Mouse (Mus musculus) liver, embryonic 11.5 days (tissue): ENCODE results near the gene Sorcs2. TPM values are rescaled to one million over a fixed set of nuclear protein-coding genes. Genes with fewer than 3 reads are reported as not detected.

ENCODE experiments used
- ATAC-seq: fragments of 200-750 bp; cut with Nextera tagmentation; replicated peaks from 2 replicates; pipeline ENCODE4 v1.8.0; 2017; ENCODE audit warnings: moderate number of reproducible peaks, mild to moderate bottlenecking, moderate TSS enrichment, moderate library complexity; ENCODE audit not compliant: low FRiP score
- DNase-seq: peaks from one replicate; pipeline ENCODE4 v3.0.0-alpha.2; 2017; ENCODE audit warnings: low spot score
- H3K27ac ChIP-seq: fragments of 300-500 bp; sonication (generic); 2 replicates; pipeline ENCODE4 v1.5.1; 2014; ENCODE audit warnings: mild to moderate bottlenecking, low read depth, low read length, control low read depth
- H3K27me3 ChIP-seq: fragments of 300-500 bp; sonication (generic); replicated peaks from 2 replicates; pipeline ENCODE4 v1.6.1; 2014; ENCODE audit warnings: low read length, mixed read lengths; ENCODE audit not compliant: control insufficient read depth, insufficient read depth
- H3K36me3 ChIP-seq: fragments of 300-500 bp; sonication (generic); 2 replicates; pipeline ENCODE4 v1.6.1; 2014; ENCODE audit warnings: mild to moderate bottlenecking, low read length, moderate library complexity, mixed read lengths; ENCODE audit not compliant: control insufficient read depth, insufficient read depth
- H3K4me1 ChIP-seq: fragments of 300-500 bp; sonication (generic); replicated peaks from 2 replicates; pipeline ENCODE4 v1.6.1; 2014; ENCODE audit warnings: low read length, mixed read lengths; ENCODE audit not compliant: control insufficient read depth, insufficient read depth
- H3K4me2 ChIP-seq: fragments of 300-500 bp; sonication (generic); 2 replicates; pipeline ENCODE4 v1.6.1; 2014; ENCODE audit warnings: mild to moderate bottlenecking, control low read depth, moderate library complexity
- H3K4me3 ChIP-seq: fragments of 300-500 bp; sonication (generic); 2 replicates; pipeline ENCODE4 v1.5.1; 2014; ENCODE audit warnings: low read depth, low read length, control low read depth
- H3K9ac ChIP-seq: fragments of 300-500 bp; sonication (generic); 2 replicates; pipeline ENCODE4 v1.6.1; 2014; ENCODE audit warnings: low read depth, low read length, control low read depth
- H3K9me3 ChIP-seq: fragments of 300-500 bp; sonication (generic); 2 replicates; pipeline ENCODE4 v1.6.1; 2016; ENCODE audit warnings: low read length, inconsistent platforms, mixed read lengths; ENCODE audit not compliant: control insufficient read depth
- WGBS: fragments of 180-500 bp; shearing (Covaris S2); extraction: QIAGEN DNeasy Blood & Tissue Kit; methylation state at CpG from one replicate; pipeline ENCODE4 v1.1.7; 2014; 5-methylcytosine and 5-hydroxymethylcytosine counted together
- microRNA-seq: library from miRNA; unstranded; fragments of <30 nt; microRNA quantifications from one replicate; pipeline ENCODE4, GENCODE M21; 2017; ENCODE audit warnings: borderline number of aligned reads
- polyA plus RNA-seq: library from polyadenylated mRNA; unstranded; fragments of >200 nt; fragmentation: Nextera tagmentation; extraction: Ambion mirVana; gene quantifications from 2 replicates; pipeline ENCODE4 v1.2.1, GENCODE M21; 2014

Sorcs2 gene
- polyA plus RNA-seq, 1 experiment from 2014 or later, result 2.2 TPM

DNA sequence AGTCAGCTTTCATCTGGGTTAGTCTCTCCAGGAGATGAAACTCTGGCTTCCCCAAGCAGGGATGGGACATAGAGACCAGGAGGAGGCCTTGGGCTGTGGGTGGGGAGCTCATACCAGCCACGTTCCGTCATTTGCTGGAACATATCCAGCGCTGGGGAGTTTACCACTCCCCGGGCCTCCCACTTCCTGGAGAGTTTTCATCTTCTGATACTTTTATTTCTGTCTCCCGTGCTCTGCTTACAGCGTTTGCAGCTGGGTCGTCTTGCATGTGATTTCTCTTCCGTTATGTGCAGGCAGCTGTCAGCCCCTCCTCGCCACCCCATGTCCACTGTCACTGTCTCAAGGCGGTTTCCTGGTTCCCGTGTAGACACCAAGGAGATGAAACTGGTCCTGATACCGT is 424.1 kb downstream of the Sorcs2 start:
- ATAC-seq (no peak), DNase-seq (peak; percentile 35)
- no peaks in the 10 kb centered on the region for H3K27me3 ChIP-seq
- H3K4me3 ChIP-seq, result no peak overlapping the region
- H3K27ac ChIP-seq, result no peak overlapping the region; the same call in 1 of the 2 replicates
- H3K36me3 ChIP-seq, result no peaks in the 10 kb centered on the region
- no peaks in the 10 kb centered on the region for H3K9me3 ChIP-seq
- no peak overlapping the region for H3K9ac ChIP-seq
- WGBS, result 63% methylated on average over 12 of the region's 12 CpGs
- H3K4me1 ChIP-seq, result 0 out of 2 replicates have a peak, but pooled peaks cover 2% of the 10 kb centered on the region
- no peak overlapping the region for H3K4me2 ChIP-seq

DNA sequence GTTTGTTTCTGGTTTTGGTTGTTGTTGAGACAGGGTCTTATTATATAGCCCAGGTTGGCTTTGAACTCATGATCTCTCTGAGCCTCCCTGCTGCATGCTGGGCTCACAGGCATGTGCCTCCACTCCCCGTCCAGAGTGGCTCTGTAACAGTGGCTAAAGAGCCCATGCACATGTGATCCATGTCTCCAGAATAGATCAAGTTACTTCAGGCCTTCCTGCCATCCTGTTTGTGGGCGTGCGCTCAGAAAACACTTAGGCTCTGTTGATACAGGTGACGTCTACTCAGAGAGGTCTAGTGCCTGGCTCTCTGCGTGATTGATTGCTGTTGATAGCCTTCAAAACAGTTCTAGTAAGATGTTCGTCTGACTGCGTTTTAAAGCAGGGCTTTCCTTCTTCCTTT is 425.2 kb downstream of the Sorcs2 start:
- Histone ChIP-seq H3K4me2 (no peak overlapping the region), H3K9ac (no peak overlapping the region), H3K9me3 (no peaks in the 10 kb centered on the region), H3K4me3 (no peak overlapping the region), H3K36me3 (no peaks in the 10 kb centered on the region), H3K27me3 (no peaks in the 10 kb centered on the region), H3K27ac (no peak overlapping the region), H3K4me1 (0 out of 2 replicates have a peak, but pooled peaks cover 2% of the 10 kb centered on the region)
- 70% methylated on average over 7 of the region's 7 CpGs for WGBS
- DNase-seq, result no peak
- no peak for ATAC-seq

DNA sequence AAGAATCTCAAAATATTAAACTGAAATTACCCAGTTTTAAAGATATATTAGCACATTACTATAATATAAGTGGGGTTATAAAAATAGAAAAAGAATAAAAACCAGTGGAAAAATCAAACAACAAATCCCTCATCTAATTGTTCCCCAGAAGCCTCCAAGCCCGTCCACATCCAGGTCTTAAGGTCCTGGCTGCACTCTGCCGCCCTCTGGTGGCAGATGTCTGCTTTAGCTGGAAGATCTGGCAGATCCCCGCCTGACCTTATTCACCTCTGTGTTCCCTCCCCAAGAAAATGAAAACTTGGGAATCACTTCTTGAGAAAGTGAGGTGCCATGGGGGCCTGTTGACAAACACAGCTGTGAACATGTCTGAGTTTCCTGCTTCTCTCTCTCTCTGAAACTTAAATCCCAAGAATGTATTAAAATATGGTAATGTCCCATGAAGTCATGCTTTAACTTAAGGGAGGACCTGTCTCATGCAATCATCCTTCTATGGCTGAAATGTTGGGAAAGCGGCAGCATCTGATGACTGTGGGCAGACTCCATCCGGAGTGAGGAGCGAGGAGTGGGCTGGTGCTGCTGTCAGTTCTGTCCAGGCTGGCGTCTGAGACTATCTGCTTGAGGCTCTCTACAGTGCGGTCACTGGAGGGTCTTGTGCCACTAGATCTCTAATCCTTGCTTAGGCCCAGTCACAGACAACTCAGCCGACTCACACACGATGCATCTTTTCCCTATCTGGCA is 425.9 kb downstream of the Sorcs2 start:
- no peak overlapping the region for H3K9ac ChIP-seq
- H3K9me3 ChIP-seq, result no peaks in the 10 kb centered on the region
- 58% methylated on average over 10 of the region's 10 CpGs for WGBS
- H3K36me3 ChIP-seq, result no peaks in the 10 kb centered on the region
- H3K27me3 ChIP-seq, result no peaks in the 10 kb centered on the region
- no peak overlapping the region for H3K27ac ChIP-seq
- H3K4me1 ChIP-seq, result 0 out of 2 replicates have a peak, but pooled peaks cover 2% of the 10 kb centered on the region
- DNase-seq, result no peak
- no peak for ATAC-seq
- no peak overlapping the region for H3K4me3 ChIP-seq
- no peak overlapping the region for H3K4me2 ChIP-seq

DNA sequence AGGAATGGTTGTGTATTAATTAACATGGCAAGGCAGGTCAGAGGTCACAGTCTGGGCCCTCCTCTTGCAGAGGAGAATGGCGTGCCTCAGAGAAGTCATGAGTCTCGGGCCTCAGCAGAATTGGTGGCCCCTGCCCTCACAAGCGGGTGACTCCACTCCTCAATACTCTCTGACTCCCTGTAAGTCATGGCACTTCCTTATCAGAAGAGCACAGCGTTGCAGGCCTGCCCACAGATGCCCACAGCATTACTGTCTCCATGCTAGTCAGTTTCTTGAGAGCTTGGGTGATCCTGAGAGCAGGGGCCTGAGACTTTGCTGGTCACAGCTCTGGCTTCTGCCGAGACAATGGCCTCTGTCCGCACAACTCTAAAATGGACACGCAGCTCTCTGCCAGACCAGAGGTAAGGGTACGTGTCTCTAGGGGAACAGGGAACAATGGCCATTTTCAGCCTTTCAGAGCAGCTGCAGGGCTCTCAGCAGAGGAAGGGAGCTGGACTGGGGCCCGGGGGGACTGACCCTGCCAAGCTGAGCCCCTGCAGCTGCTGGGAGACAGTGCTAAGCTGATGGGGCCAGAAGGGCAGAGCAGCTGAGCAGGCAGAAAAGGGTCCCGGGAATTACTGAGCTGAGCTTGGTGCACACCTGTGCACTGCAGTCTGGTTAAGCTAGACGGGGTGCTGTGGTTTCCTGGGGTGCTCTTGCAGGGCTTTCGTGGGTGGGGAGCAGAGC is 427.4 kb downstream of the Sorcs2 start:
- H3K4me1 ChIP-seq, result 0 out of 2 replicates have a peak, but pooled peaks cover 2% of the 10 kb centered on the region
- no peak overlapping the region for H3K9ac ChIP-seq
- H3K27ac ChIP-seq, result no peak overlapping the region
- WGBS, result 66% methylated on average over 12 of the region's 12 CpGs
- no peak overlapping the region for H3K4me3 ChIP-seq
- no peak overlapping the region for H3K4me2 ChIP-seq
- no peaks in the 10 kb centered on the region for H3K9me3 ChIP-seq
- DNase-seq (no peak), ATAC-seq (no peak)
- no peaks in the 10 kb centered on the region for H3K27me3 ChIP-seq
- no peaks in the 10 kb centered on the region for H3K36me3 ChIP-seq

DNA sequence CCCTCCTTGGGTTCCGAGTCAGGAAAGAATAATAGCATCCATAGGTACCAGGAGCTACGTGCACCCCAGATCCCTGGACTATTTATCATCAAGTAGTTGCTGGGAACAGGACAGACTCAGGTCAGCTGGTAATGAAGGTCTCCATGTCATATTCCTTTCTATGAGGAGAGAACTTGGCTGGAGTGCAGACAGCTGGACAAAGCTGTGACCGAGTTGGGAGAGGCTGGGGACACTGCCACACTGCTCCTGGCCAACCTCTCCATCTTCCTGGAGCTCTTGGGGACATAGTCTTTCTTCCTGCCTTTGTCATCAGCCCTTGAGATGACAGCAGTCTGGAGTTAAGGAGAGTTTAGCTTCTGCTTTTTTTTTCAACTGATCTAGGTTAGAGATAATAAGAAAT is 428.1 kb downstream of the Sorcs2 start:
- no peaks in the 10 kb centered on the region for H3K9me3 ChIP-seq
- no peak overlapping the region for H3K27ac ChIP-seq
- 0 out of 2 replicates have a peak, but pooled peaks cover 2% of the 10 kb centered on the region for H3K4me1 ChIP-seq
- H3K4me3 ChIP-seq, result no peak overlapping the region
- H3K4me2 ChIP-seq, result no peak overlapping the region
- 72% methylated on average over 3 of the region's 3 CpGs for WGBS
- H3K27me3 ChIP-seq, result no peaks in the 10 kb centered on the region
- DNase-seq (no peak), ATAC-seq (no peak)
- no peak overlapping the region for H3K9ac ChIP-seq
- 0 out of 2 replicates have a peak, but pooled peaks cover 3% of the 10 kb centered on the region for H3K36me3 ChIP-seq

Small RNAs within 50 kb of the gene (microRNA-seq; reads per million reads assigned to microRNA genes)
- 42.2 reads per million, percentile 39 among the genes with 10 or more reads in this experiment for gene Mir7689

Other genes starting within 250 kb of the Sorcs2 start
- gene Psapl1, start 194.1 kb downstream of the Sorcs2 start, polyA plus RNA-seq, result 0.07 TPM in 1 of 2 replicates, not detected in the other
- 74.6 and 79.9 TPM in 2 replicates for gene Grpel1, start 66.9 kb upstream of the Sorcs2 start, polyA plus RNA-seq
- gene Tada2b, start 86.1 kb upstream of the Sorcs2 start, polyA plus RNA-seq, result 2.8 and 3.1 TPM in 2 replicates
- gene Ccdc96, start 86.4 kb upstream of the Sorcs2 start, polyA plus RNA-seq, result 0.26 and 0.34 TPM in 2 replicates
- gene Tbc1d14, start 195.1 kb upstream of the Sorcs2 start, polyA plus RNA-seq, result 26.0 and 30.2 TPM in 2 replicates